Comparison of ENCODE assay signal across 8 mouse cellular contexts in genomic region chr8:107435421-107435961, GRCm38 (mm10). TPM values are rescaled to one million over a fixed set of nuclear protein-coding genes. Genes with fewer than 3 reads are reported as not detected.
A peak's percentile ranks its signal among the peaks of the same experiment; 100 is the strongest.
DNase-seq lines count a peak whose midpoint lies in the region; ATAC-seq and TF ChIP-seq lines count a peak whose summit lies in the region.

No protein-coding gene starts in this region.

- H3K9ac ChIP-seq in embryonic facial prominence, embryonic 11.5 days (replicated peaks; ENCODE audit: low read length), result peak overlapping the region; percentile 88
- no peak overlapping the region; the same call in 1 of the 2 replicates for H3K9ac ChIP-seq in limb, embryonic 12.5 days (replicated peaks)
- peak overlapping the region; percentile 70; the same call in 1 of the 2 replicates for H3K9ac ChIP-seq in neural tube, embryonic 15.5 days (replicated peaks)

- no peak overlapping the region for H3K27ac ChIP-seq in embryonic facial prominence, embryonic 11.5 days (replicated peaks; ENCODE audit: low read depth, low read length)
- H3K27ac ChIP-seq in limb, embryonic 12.5 days, result peak overlapping the region; percentile 87; the same call in 1 of the 2 replicates
- H3K27ac ChIP-seq in neural tube, embryonic 15.5 days (replicated peaks), result no peak overlapping the region

- no peaks in the 10 kb centered on the region for H3K27me3 ChIP-seq in embryonic facial prominence, embryonic 11.5 days (ENCODE audit: control insufficient read depth, insufficient read depth, low read length)
- H3K27me3 ChIP-seq in limb, embryonic 12.5 days, result no peaks in the 10 kb centered on the region
- no peaks in the 10 kb centered on the region for H3K27me3 ChIP-seq in neural tube, embryonic 15.5 days (replicated peaks)

- no peak for DNase-seq in lung, adult 2 months
- DNase-seq in lung, adult 18-20 months, result no peak
- DNase-seq in embryonic facial prominence, embryonic 11.5 days (ENCODE audit: low spot score), result no peak
- DNase-seq in urinary bladder, postnatal 10 days (ENCODE audit: low spot score), result no peak
- no peak for DNase-seq in spleen, postnatal 14 days (ENCODE audit: low spot score in 2 of 2)
- no peak for DNase-seq in thymus, postnatal 10 days (ENCODE audit: low spot score in 2 of 2)

- no peak for TF ChIP-seq POLR2A in lung, adult 2 months (IDR thresholded peaks at IDR 0.05; ENCODE audit: borderline replicate concordance, extremely low read depth, low read depth, low read length)

- peaks cover 5% of the 10 kb centered on the region for H3K4me1 ChIP-seq in lung, adult 2 months (ENCODE audit: control insufficient read depth, insufficient read depth, low read length)
- H3K4me1 ChIP-seq in embryonic facial prominence, embryonic 11.5 days (ENCODE audit: control insufficient read depth, insufficient read depth, low read length), result no peaks in the 10 kb centered on the region
- peaks cover 15% of the 10 kb centered on the region for H3K4me1 ChIP-seq in limb, embryonic 12.5 days (replicated peaks)
- peaks cover 24% of the 10 kb centered on the region for H3K4me1 ChIP-seq in neural tube, embryonic 15.5 days

- no peaks in the 10 kb centered on the region for H3K36me3 ChIP-seq in embryonic facial prominence, embryonic 11.5 days (replicated peaks; ENCODE audit: control insufficient read depth, insufficient read depth, low read depth, low read length)
- H3K36me3 ChIP-seq in limb, embryonic 12.5 days, result no peaks in the 10 kb centered on the region
- no peaks in the 10 kb centered on the region for H3K36me3 ChIP-seq in neural tube, embryonic 15.5 days

- H3K4me3 ChIP-seq in lung, adult 2 months (replicated peaks; ENCODE audit: extremely low read depth, low read depth, low read length), result peak overlapping the region; percentile 96
- peak overlapping the region; percentile 77 for H3K4me3 ChIP-seq in embryonic facial prominence, embryonic 11.5 days (ENCODE audit: low read depth, low read length)
- H3K4me3 ChIP-seq in limb, embryonic 12.5 days (replicated peaks), result peak overlapping the region; percentile 85
- peak overlapping the region; percentile 86 for H3K4me3 ChIP-seq in neural tube, embryonic 15.5 days (replicated peaks)

- no peaks in the 10 kb centered on the region for H3K9me3 ChIP-seq in embryonic facial prominence, embryonic 11.5 days (replicated peaks; ENCODE audit: control insufficient read depth, low read length)
- H3K9me3 ChIP-seq in limb, embryonic 12.5 days, result no peaks in the 10 kb centered on the region
- H3K9me3 ChIP-seq in neural tube, embryonic 15.5 days (replicated peaks), result no peaks in the 10 kb centered on the region

- TF ChIP-seq CTCF in lung, adult 2 months (IDR thresholded peaks at IDR 0.05; ENCODE audit: insufficient read depth, low read length), result no peak

- no peak for ATAC-seq in embryonic facial prominence, embryonic 11.5 days (replicated peaks; ENCODE audit: insufficient number of reproducible peaks, low FRiP score, low TSS enrichment, low read depth)
- 0 out of 2 replicates have a peak, but pooled peaks have one; percentile 28 for ATAC-seq in limb, embryonic 12.5 days (ENCODE audit: insufficient number of reproducible peaks, insufficient read depth, low FRiP score, low TSS enrichment, low read depth)
- no peak for ATAC-seq in neural tube, embryonic 15.5 days (ENCODE audit: low FRiP score)

- 26% methylated on average over 11 of the region's 11 CpGs for WGBS in lung, adult 2 months
- 27% methylated on average over 11 of the region's 11 CpGs for WGBS in embryonic facial prominence, embryonic 11.5 days
- WGBS in limb, embryonic 12.5 days, result 31% methylated on average over 11 of the region's 11 CpGs
- 37% methylated on average over 11 of the region's 11 CpGs for WGBS in neural tube, embryonic 15.5 days

- H3K4me2 ChIP-seq in embryonic facial prominence, embryonic 11.5 days (ENCODE audit: low read depth, low read length), result peak overlapping the region; percentile 56
- peak overlapping the region; percentile 59 for H3K4me2 ChIP-seq in limb, embryonic 12.5 days
- peak overlapping the region; percentile 77 for H3K4me2 ChIP-seq in neural tube, embryonic 15.5 days

RNA-seq across cellular contexts. Expression of gene Wwp2, which starts 0.7 kb away (rescaled TPM):
- 41.0 and 62.7 TPM in 2 replicates for polyA plus RNA-seq in lung, adult 2 months (2012; rRNA removed)
- polyA plus RNA-seq in embryonic facial prominence, embryonic 11.5 days (2014; fragmentation: Nextera tagmentation; extraction: Ambion mirVana), result 66.0 and 74.6 TPM in 2 replicates
- 277 and 286 TPM in 2 replicates for polyA plus RNA-seq in limb, embryonic 12.5 days (2016; fragmentation: Nextera tagmentation; extraction: Ambion mirVana)
- 36.4 and 39.5 TPM in 2 replicates for polyA plus RNA-seq in neural tube, embryonic 15.5 days (2015; fragmentation: Nextera tagmentation; extraction: Ambion mirVana)

RNA-seq across cellular contexts. Expression of gene Nob1, which starts 10.6 kb away (rescaled TPM):
- polyA plus RNA-seq in lung, adult 2 months (2012; rRNA removed), result 18.5 and 21.3 TPM in 2 replicates
- polyA plus RNA-seq in embryonic facial prominence, embryonic 11.5 days (2014; fragmentation: Nextera tagmentation; extraction: Ambion mirVana), result 81.9 and 82.4 TPM in 2 replicates
- 102 and 103 TPM in 2 replicates for polyA plus RNA-seq in limb, embryonic 12.5 days (2016; fragmentation: Nextera tagmentation; extraction: Ambion mirVana)
- polyA plus RNA-seq in neural tube, embryonic 15.5 days (2015; fragmentation: Nextera tagmentation; extraction: Ambion mirVana), result 64.2 and 73.6 TPM in 2 replicates

RNA-seq across cellular contexts. Expression of gene Nqo1, which starts 32.5 kb away (rescaled TPM):
- polyA plus RNA-seq in lung, adult 2 months (2012; rRNA removed), result 4.0 and 12.8 TPM in 2 replicates
- 13.8 and 15.0 TPM in 2 replicates for polyA plus RNA-seq in embryonic facial prominence, embryonic 11.5 days (2014; fragmentation: Nextera tagmentation; extraction: Ambion mirVana)
- 16.7 and 19.6 TPM in 2 replicates for polyA plus RNA-seq in limb, embryonic 12.5 days (2016; fragmentation: Nextera tagmentation; extraction: Ambion mirVana)
- polyA plus RNA-seq in neural tube, embryonic 15.5 days (2015; fragmentation: Nextera tagmentation; extraction: Ambion mirVana), result 7.8 and 32.7 TPM in 2 replicates
